Mouse (Mus musculus) forebrain, embryonic 13.5 days (tissue): ENCODE measurements at regions not wholly inside any gene's neighbourhood (a gene's known extent, or its start where the extent isn't known, plus 50 kb on each side); places are given as distances from the start of the nearest gene placed in this dataset.
"Not testable (repeated sequence)": the region's sequence is repeated elsewhere in the genome, so short reads cannot be mapped to it uniquely, and the experiment has no call there.

Experiments used
- ATAC-seq: fragments of 200-750 bp; cut with Nextera tagmentation; 2 replicates; pipeline ENCODE4 v1.8.0; 2017
- H3K27ac ChIP-seq: fragments of 300-500 bp; sonication (generic); 2 replicates; pipeline ENCODE4 v1.5.1; 2015; ENCODE audit warnings: inconsistent platforms, mild to moderate bottlenecking, moderate library complexity
- H3K27me3 ChIP-seq: fragments of 300-500 bp; sonication (generic); 2 replicates; pipeline ENCODE4 v1.6.1; 2015; ENCODE audit warnings: mild to moderate bottlenecking, inconsistent platforms
- H3K36me3 ChIP-seq: fragments of 300-500 bp; sonication (generic); 2 replicates; pipeline ENCODE4 v1.6.1; 2015; ENCODE audit warnings: mild to moderate bottlenecking, inconsistent platforms; ENCODE audit not compliant: poor library complexity, severe bottlenecking
- H3K4me1 ChIP-seq: fragments of 300-500 bp; sonication (generic); 2 replicates; pipeline ENCODE4 v1.6.1; 2015; ENCODE audit warnings: inconsistent platforms
- H3K4me2 ChIP-seq: fragments of 300-500 bp; sonication (generic); 2 replicates; pipeline ENCODE4 v1.6.1; 2015; ENCODE audit warnings: inconsistent platforms, mild to moderate bottlenecking, moderate library complexity
- H3K4me3 ChIP-seq: fragments of 300-500 bp; sonication (generic); 2 replicates; pipeline ENCODE4 v1.5.1; 2015; ENCODE audit warnings: mild to moderate bottlenecking, inconsistent platforms
- H3K9ac ChIP-seq: fragments of 300-500 bp; sonication (generic); 2 replicates; pipeline ENCODE4 v1.6.1; 2015; ENCODE audit warnings: mild to moderate bottlenecking, inconsistent platforms
- H3K9me3 ChIP-seq: fragments of 300-500 bp; sonication (generic); replicated peaks from 2 replicates; pipeline ENCODE4 v1.6.1; 2016; ENCODE audit warnings: inconsistent platforms
- WGBS: fragments of 180-500 bp; shearing (Covaris S2); methylation state at CpG from one replicate; pipeline ENCODE4 v1.1.7; 2015; 5-methylcytosine and 5-hydroxymethylcytosine counted together

GRCm38 (mm10) chr8:51409123-51409522 is 2102.4 kb upstream of the Aga start:
- 72% methylated on average over 1 of the region's 1 CpGs for WGBS

DNA sequence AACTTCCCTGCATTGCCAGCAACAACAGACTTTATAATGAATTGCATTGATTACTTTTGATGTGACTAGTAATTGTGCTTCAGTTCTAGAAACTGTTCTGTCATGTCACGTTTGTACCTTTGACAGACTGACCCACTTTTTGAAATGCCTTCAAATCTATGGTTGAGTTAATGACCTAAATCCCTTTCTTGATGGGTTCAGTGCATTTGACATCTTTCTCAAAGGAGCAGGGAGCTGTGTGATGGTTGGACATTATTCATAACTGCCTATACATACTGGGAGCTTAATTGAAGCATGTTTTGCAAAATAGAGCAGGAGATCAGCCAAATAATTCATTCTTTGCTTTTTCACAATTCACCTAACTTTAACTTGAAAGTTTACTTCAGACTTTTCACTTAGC is 2083.1 kb upstream of the Aga start:
- H3K36me3 ChIP-seq = no peaks in the 10 kb centered on the region
- H3K27ac ChIP-seq = no peak overlapping the region
- ATAC-seq = no peak
- H3K9me3 ChIP-seq = no peaks in the 10 kb centered on the region
- H3K27me3 ChIP-seq = no peaks in the 10 kb centered on the region
- H3K4me3 ChIP-seq = no peak overlapping the region
- no peaks in the 10 kb centered on the region for H3K4me1 ChIP-seq
- no peak overlapping the region for H3K9ac ChIP-seq
- no peak overlapping the region for H3K4me2 ChIP-seq
- 13% methylated on average over 1 of the region's 1 CpGs for WGBS

More at GRCm38 (mm10) chr8:51409123-51409522, 2102.4 kb upstream of the Aga start:
- no peak overlapping the region for H3K4me2 ChIP-seq
- H3K4me3 ChIP-seq = no peak overlapping the region
- ATAC-seq = no peak
- no peak overlapping the region for H3K9ac ChIP-seq
- no peaks in the 10 kb centered on the region for H3K36me3 ChIP-seq
- H3K4me1 ChIP-seq = no peaks in the 10 kb centered on the region
- no peaks in the 10 kb centered on the region for H3K9me3 ChIP-seq
- no peak overlapping the region for H3K27ac ChIP-seq
- no peaks in the 10 kb centered on the region for H3K27me3 ChIP-seq

DNA sequence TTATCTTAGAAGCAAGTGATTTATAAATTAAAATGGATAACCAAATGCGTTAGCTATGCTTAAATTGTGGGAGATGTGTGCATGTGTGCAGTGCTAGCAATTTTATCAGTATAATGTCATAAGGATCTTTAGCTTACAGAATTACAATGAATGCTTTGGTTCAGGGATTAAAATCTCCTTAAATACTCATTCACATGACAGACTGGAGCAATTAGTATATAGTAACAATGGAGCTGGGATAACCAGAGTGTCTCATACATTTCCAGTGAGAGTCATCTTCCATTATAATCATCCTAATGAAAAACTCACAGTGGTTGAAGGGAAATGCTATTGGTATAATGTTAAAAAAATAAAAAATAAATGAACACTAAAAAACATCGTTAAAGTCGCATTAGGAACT is 2082.7 kb upstream of the Aga start:
- WGBS = 66% methylated on average over 3 of the region's 3 CpGs
- H3K9ac ChIP-seq = no peak overlapping the region
- H3K27ac ChIP-seq = no peak overlapping the region
- no peaks in the 10 kb centered on the region for H3K9me3 ChIP-seq
- no peak overlapping the region for H3K4me2 ChIP-seq
- H3K4me1 ChIP-seq = no peaks in the 10 kb centered on the region
- H3K4me3 ChIP-seq = no peak overlapping the region
- ATAC-seq = no peak
- H3K27me3 ChIP-seq = no peaks in the 10 kb centered on the region
- H3K36me3 ChIP-seq = no peaks in the 10 kb centered on the region

- WGBS = 81% methylated on average over 5 of the region's 5 CpGs
- no peaks in the 10 kb centered on the region for H3K9me3 ChIP-seq
- H3K9ac ChIP-seq = no peak overlapping the region
- H3K27me3 ChIP-seq = no peaks in the 10 kb centered on the region
- no peak overlapping the region for H3K4me3 ChIP-seq
- no peak overlapping the region for H3K27ac ChIP-seq
- ATAC-seq = no peak
- no peaks in the 10 kb centered on the region for H3K36me3 ChIP-seq
- no peaks in the 10 kb centered on the region for H3K4me1 ChIP-seq
- no peak overlapping the region for H3K4me2 ChIP-seq
Observed at GRCm38 (mm10) chr8:51447636-51448035, 2063.9 kb upstream of the Aga start.

- H3K4me3 ChIP-seq = no peak overlapping the region
- no peak overlapping the region for H3K4me2 ChIP-seq
- H3K9ac ChIP-seq = no peak overlapping the region
- no peaks in the 10 kb centered on the region for H3K9me3 ChIP-seq
- H3K27me3 ChIP-seq = no peaks in the 10 kb centered on the region
- 82% methylated on average over 2 of the region's 2 CpGs for WGBS
- no peaks in the 10 kb centered on the region for H3K4me1 ChIP-seq
- no peak overlapping the region for H3K27ac ChIP-seq
- no peak for ATAC-seq
- no peaks in the 10 kb centered on the region for H3K36me3 ChIP-seq
Observed at GRCm38 (mm10) chr8:51448600-51448999, 2062.9 kb upstream of the Aga start.

DNA sequence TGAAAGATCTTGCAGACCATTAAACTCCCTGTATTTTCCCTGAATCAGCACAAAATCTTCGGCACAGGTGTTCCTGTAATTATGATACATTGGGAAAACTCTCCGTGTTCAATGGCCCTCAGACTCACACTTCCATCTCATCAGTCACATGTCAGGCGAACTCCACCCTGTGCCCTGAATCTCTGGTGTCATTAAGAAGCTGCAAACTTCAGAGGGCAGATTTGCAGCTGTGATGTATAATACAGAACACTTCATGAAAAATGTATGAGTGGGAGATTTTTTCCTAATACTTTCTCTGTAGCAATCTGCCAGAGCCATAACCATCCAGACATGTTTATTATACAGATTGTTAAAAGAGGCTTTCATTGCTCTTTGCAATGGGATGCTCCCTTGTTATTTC is 2032.1 kb upstream of the Aga start:
- Histone ChIP-seq H3K4me2 (no peak overlapping the region), H3K9ac (no peak overlapping the region), H3K27me3 (no peaks in the 10 kb centered on the region), H3K9me3 (no peaks in the 10 kb centered on the region), H3K27ac (no peak overlapping the region), H3K4me1 (no peaks in the 10 kb centered on the region), H3K4me3 (no peak overlapping the region), H3K36me3 (no peaks in the 10 kb centered on the region)
- WGBS = 67% methylated on average over 3 of the region's 3 CpGs
- no peak for ATAC-seq

GRCm38 (mm10) chr8:51502567-51502966 is 2009.0 kb upstream of the Aga start:
- H3K9me3 ChIP-seq = no peaks in the 10 kb centered on the region
- no peak overlapping the region for H3K4me3 ChIP-seq
- H3K36me3 ChIP-seq = no peaks in the 10 kb centered on the region
- H3K27me3 ChIP-seq = no peaks in the 10 kb centered on the region
- 39% methylated on average over 4 of the region's 4 CpGs for WGBS
- ATAC-seq = peak; percentile 57; the same call in 1 of the 2 replicates
- no peak overlapping the region for H3K27ac ChIP-seq
- H3K9ac ChIP-seq = no peak overlapping the region
- no peaks in the 10 kb centered on the region for H3K4me1 ChIP-seq
- H3K4me2 ChIP-seq = no peak overlapping the region

DNA sequence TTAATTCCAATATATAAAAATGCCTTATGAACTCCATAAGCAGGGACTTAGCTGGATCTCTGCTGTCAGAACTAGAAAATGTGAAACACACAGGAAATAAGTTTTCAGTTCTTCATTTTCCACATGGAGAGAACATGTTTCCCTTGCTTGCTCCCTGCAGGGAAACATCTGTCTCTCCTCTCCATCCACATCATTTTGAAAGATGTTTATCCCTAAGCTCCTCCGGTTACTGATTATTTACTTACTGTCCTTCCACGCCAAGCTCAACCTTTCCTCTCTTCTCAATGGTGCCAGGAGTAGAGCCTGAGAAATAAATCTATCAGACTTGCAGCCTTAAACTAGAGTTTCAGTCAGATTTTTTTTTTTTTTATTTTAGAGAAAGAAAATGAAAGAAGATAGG is 1988.4 kb upstream of the Aga start:
- H3K27me3 ChIP-seq = no peaks in the 10 kb centered on the region
- no peaks in the 10 kb centered on the region for H3K9me3 ChIP-seq
- H3K9ac ChIP-seq = no peak overlapping the region
- H3K4me3 ChIP-seq = no peak overlapping the region
- 88% methylated on average over 2 of the region's 2 CpGs for WGBS
- ATAC-seq = no peak
- H3K36me3 ChIP-seq = no peaks in the 10 kb centered on the region
- no peak overlapping the region for H3K4me2 ChIP-seq
- H3K4me1 ChIP-seq = no peaks in the 10 kb centered on the region
- H3K27ac ChIP-seq = no peak overlapping the region

DNA sequence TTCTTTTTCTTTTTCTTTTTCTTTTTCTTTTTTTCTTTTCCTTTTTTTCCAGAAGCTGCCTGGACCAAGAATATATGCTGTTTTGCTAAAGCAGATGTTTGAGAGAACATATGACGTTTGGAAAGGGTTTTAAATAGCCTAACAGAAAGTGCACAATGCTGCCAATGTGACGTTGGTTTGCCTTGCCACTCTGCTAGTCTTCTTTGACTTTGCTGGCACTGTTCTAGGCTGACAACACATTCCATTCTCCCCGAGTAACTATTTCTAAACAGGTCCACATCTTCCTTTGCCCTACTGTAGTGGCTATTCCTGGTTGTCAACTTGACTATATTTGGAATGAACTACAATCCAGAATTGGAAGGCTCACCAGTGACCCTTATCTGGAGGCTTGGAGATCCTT is 1958.4 kb upstream of the Aga start:
- not testable (repeated sequence) for H3K9ac ChIP-seq, H3K27me3 ChIP-seq, H3K4me2 ChIP-seq, H3K4me3 ChIP-seq, H3K4me1 ChIP-seq, H3K27ac ChIP-seq, H3K9me3 ChIP-seq, ATAC-seq, H3K36me3 ChIP-seq
- WGBS = 83% methylated on average over 3 of the region's 3 CpGs
